Mouse (Mus musculus) NIH3T3 (cell line): Measurements from ENCODE around the gene Olfr92.
"Not testable (repeated sequence)": the region's sequence is repeated elsewhere in the genome, so short reads cannot be mapped to it uniquely, and the experiment has no call there.

Experiments
- DNase-seq: peaks from one replicate; pipeline ENCODE4 v3.0.0-alpha.2; 2012; ENCODE audit warnings: low read depth

Olfr92 gene

GRCm38 (mm10) chr17:37119988-37120387, at the start of gene Olfr92:
Gene Olfr92, minus strand, starts transcription at chr17:37120088.
- DNase-seq: no peak

DNA sequence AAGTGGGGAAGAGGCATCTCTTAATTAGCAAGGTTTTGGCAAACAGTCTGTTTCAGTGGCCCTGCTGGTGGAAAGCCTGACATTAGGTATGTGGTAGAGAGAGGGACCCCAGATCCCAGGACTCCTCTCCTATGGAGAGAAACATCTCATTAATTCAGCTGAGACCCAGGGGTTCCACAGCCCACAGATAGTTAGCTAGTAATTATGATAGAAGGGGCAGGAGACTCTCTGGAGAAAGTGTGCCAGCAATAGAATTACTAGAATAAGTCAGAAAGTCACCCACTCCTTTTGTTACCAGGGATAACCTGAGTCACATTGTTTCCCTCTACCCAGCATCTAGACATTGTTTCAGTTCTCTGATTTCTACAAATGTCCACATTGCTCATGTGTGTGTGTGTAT, 41.5 kb upstream of the Olfr92 start, which contains the start of gene Olfr93:
TSS of gene Olfr93 (minus strand) at position 101 of the 400 bp plus-strand sequence.
- DNase-seq: no peak

- not testable (repeated sequence) for DNase-seq
Measured at GRCm38 (mm10) chr17:37131366-37131765, 11.5 kb upstream of the Olfr92 start.

GRCm38 (mm10) chr17:37098178-37098577, 21.7 kb downstream of the Olfr92 start, which contains the start of gene Olfr91:
Gene Olfr91, minus strand, starts transcription at chr17:37098278.
- no peak for DNase-seq

GRCm38 (mm10) chr17:37093289-37093688, 26.6 kb downstream of the Olfr92 start:
- DNase-seq: no peak

- no peak for DNase-seq
Measured at GRCm38 (mm10) chr17:37092198-37092597, 27.7 kb downstream of the Olfr92 start.

GRCm38 (mm10) chr17:37088399-37088798, 31.5 kb downstream of the Olfr92 start, which contains the start of gene Olfr90:
Gene Olfr90, minus strand, starts transcription at chr17:37088499.
- DNase-seq: no peak

GRCm38 (mm10) chr17:37085545-37085944, 34.3 kb downstream of the Olfr92 start:
- no peak for DNase-seq

DNA sequence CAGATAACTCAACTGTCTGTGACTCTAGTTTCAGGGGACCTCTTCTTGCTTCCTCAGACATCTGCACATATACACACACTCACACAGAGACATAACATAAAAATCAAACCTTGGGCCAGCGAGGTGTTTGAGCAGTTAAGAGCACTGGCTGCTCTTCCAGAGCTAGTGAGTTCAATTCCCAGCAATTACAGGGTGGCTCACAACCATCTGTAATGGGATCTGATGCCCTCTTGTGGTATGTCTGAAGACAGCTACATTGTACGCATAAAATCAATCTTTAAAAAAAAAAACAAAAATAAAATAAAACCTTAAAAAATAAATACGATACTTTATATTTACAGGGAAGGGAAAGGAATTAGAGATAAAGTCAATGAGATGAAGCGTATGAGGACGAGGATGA, 35.3 kb downstream of the Olfr92 start:
- DNase-seq: peak; percentile 51

DNA sequence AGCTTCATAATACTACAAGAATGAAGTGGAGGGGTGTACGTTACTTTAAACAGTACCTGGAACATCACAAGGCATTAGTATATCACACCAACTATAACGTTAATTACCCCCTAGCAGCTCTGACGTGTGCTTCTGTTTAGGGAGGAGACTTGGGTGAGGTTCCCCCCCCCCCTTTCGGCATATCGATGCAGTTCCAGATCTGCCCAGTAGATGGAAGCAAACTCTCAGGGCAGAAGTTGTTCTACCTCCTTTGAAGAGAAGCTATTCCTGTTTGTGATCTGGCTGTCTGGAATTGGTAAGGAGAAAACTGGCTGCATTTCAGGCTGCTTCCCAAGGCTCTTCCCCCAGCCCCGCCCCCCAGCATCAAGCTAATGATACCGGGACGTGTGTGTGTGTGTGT, 36.6 kb downstream of the Olfr92 start:
- DNase-seq: peak; percentile 91

GRCm38 (mm10) chr17:37081659-37082058, 38.2 kb downstream of the Olfr92 start:
- DNase-seq: no peak

DNA sequence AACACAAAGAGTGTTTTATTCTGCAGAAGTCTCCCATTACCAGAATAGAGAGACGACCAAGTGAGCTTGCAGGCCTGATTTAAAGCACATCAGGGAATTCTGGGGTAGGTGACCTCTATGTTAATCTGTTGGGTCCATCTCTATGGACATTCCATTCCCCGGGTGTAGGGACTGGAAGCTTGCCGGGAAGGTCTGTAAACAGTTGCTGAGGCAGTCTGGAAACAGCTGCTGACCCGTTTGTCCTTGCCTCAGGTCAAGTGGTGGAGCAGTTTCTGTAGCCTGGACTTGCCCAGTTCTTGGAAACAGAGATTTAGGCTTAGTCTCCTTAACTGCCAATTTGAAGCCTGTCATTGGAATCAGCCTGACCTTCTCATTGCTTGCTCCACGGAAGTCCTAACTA, 39.8 kb downstream of the Olfr92 start:
- DNase-seq: no peak

GRCm38 (mm10) chr17:37078990-37079389, 40.9 kb downstream of the Olfr92 start:
- no peak for DNase-seq

DNA sequence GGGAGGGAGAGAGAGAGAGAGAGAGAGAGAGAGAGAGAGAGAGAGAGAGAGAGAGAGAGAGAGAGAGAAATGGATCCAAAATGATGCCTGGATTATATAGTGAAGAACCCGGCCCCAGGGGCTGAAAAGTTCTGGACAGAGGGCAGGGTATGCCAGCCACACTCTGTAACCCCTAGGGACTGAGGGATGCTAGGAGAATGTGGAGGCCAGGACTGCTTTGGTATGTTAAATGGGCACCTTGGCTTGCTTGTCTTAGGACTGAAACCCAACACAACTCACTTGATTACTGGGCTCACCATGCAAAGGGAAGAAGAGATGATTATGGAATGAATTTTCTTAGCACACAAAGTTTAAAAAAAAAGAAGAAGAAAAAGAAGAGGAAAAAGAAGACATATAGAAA, 41.7 kb downstream of the Olfr92 start:
- no peak for DNase-seq

GRCm38 (mm10) chr17:37075766-37076165, 44.1 kb downstream of the Olfr92 start:
- DNase-seq: peak; percentile 49

- no peak for DNase-seq
Measured at GRCm38 (mm10) chr17:37075181-37075580, 44.7 kb downstream of the Olfr92 start.

- no peak for DNase-seq
Measured at GRCm38 (mm10) chr17:37072730-37073276, 47.1 kb downstream of the Olfr92 start.

GRCm38 (mm10) chr17:37072080-37072729, 47.7 kb downstream of the Olfr92 start:
- DNase-seq: no peak

GRCm38 (mm10) chr17:37070121-37070520, 49.8 kb downstream of the Olfr92 start:
- peak; percentile 59 for DNase-seq

- DNase-seq: no peak
Measured at GRCm38 (mm10) chr17:37067861-37068260, 52.0 kb downstream of the Olfr92 start.

DNA sequence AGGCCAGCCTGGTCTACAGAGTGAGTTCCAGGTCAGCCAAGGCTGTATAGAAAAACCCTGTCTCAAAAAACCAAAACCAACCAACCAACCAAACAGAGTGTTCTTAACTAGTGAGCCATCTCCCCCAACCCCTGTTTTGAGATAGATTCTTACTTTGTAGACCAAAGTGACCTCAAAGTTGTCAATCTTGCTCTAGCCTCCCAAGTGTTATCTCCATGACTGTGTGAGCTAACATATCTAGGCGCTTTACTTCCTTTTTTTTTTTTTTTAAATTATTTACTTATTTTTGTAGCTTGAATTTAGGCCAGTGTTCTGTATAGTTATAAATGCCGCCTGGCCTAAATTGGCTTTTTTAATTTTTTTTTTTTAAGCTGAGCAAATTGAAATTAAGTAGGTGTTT, 53.9 kb downstream of the Olfr92 start:
- no peak for DNase-seq

- DNase-seq: no peak
Measured at GRCm38 (mm10) chr17:37063686-37064495, 56.0 kb downstream of the Olfr92 start.

DNA sequence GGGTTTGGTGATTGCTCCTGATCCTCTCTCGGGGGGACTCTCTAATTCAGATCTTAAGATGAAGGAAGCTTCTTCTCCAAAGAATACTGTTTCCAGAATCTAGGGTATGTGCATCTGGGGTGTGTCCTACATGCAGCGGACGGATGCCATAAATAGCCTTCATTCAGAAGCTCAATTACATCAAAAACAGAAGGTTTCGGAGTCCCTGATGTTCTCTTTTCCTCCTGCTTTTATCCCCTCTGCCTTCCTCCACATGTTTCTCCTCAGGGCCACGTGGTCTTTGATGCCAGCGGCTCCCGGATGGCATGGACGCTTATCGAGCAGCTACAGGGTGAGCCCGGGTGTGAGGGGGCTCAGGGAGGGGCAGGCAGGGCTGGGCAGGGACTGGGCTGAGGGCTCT, 56.8 kb downstream of the Olfr92 start:
- DNase-seq: no peak
